Mouse (Mus musculus) limb, embryonic 14.5 days (tissue): ENCODE results near the gene Dmrt2. TPM values are rescaled to one million over a fixed set of nuclear protein-coding genes. Genes with fewer than 3 reads are reported as not detected.
A peak's percentile ranks its signal among the peaks of the same experiment; 100 is the strongest.

Source experiments
- ATAC-seq: fragments of 200-750 bp; cut with Nextera tagmentation; 2 replicates; pipeline ENCODE4 v1.8.0; 2017; ENCODE audit warnings: low read depth, moderate number of reproducible peaks, moderate TSS enrichment; ENCODE audit not compliant: low FRiP score
- DNase-seq: peaks from one replicate; pipeline ENCODE4 v3.0.0-alpha.2; 2015; ENCODE audit warnings: low spot score
- H3K27ac ChIP-seq: fragments of 300-500 bp; sonication (generic); replicated peaks from 2 replicates; pipeline ENCODE4 v1.5.1; 2014; ENCODE audit warnings: low read depth, mild to moderate bottlenecking, low read length, moderate library complexity, mixed read lengths
- H3K27me3 ChIP-seq: fragments of 300-500 bp; sonication (generic); 2 replicates; pipeline ENCODE4 v1.6.1; 2014; ENCODE audit warnings: low read length, mixed read lengths; ENCODE audit not compliant: control insufficient read depth, insufficient read depth
- H3K36me3 ChIP-seq: fragments of 300-500 bp; sonication (generic); 2 replicates; pipeline ENCODE4 v1.6.1; 2014; ENCODE audit warnings: mild to moderate bottlenecking, low read length, moderate library complexity, mixed read lengths; ENCODE audit not compliant: control insufficient read depth, insufficient read depth
- H3K4me1 ChIP-seq: fragments of 300-500 bp; sonication (generic); 2 replicates; pipeline ENCODE4 v1.6.1; 2014; ENCODE audit warnings: antibody characterized with exemption, low read length, mixed read lengths; ENCODE audit not compliant: control insufficient read depth, insufficient read depth
- H3K4me2 ChIP-seq: fragments of 300-500 bp; sonication (generic); replicated peaks from 2 replicates; pipeline ENCODE4 v1.6.1; 2014; ENCODE audit warnings: low read depth, mild to moderate bottlenecking, low read length, moderate library complexity; ENCODE audit not compliant: severe bottlenecking
- H3K4me3 ChIP-seq: fragments of 300-500 bp; sonication (generic); replicated peaks from 2 replicates; pipeline ENCODE4 v1.5.1; 2014; ENCODE audit warnings: low read length
- H3K9ac ChIP-seq: fragments of 300-500 bp; sonication (generic); 2 replicates; pipeline ENCODE4 v1.6.1; 2014; ENCODE audit warnings: mild to moderate bottlenecking, low read depth, low read length, moderate library complexity; ENCODE audit not compliant: severe bottlenecking
- H3K9me3 ChIP-seq: fragments of 300-500 bp; sonication (generic); 2 replicates; pipeline ENCODE4 v1.6.1; 2016; ENCODE audit warnings: low read length; ENCODE audit not compliant: control insufficient read depth
- POLR2A ChIP-seq: fragments of 200-500 bp; IDR thresholded peaks from 2 replicates; pipeline ENCODE4 v1.8.0; 2012; ENCODE audit warnings: inconsistent platforms, mild to moderate bottlenecking, moderate library complexity, borderline replicate concordance; ENCODE audit not compliant: insufficient read depth, insufficient read length; ENCODE audit errors: extremely low read depth
- WGBS: fragments of 180-500 bp; shearing (Covaris S2); extraction: QIAGEN DNeasy Blood & Tissue Kit; methylation state at CpG from one replicate; pipeline ENCODE4 v1.1.7; 2014; 5-methylcytosine and 5-hydroxymethylcytosine counted together
- polyA plus RNA-seq, 2 experiments: library from polyadenylated mRNA; depleted of rRNA in 1 of 2; stranded (reverse) in 1 of 2; unstranded in 1 of 2; fragments of >200 nt; fragmentation: Nextera tagmentation in 1 of 2; extraction: Ambion mirVana in 1 of 2; gene quantifications; 2 replicates each; pipeline versions ENCODE4 v1.2.1 to v1.2.3; 2012 to 2014

The Dmrt2 gene
- 32.6 and 35.7 TPM in 2 replicates for polyA plus RNA-seq (2012; rRNA removed)
- 22.6 and 27.1 TPM in 2 replicates for polyA plus RNA-seq (2014; fragmentation: Nextera tagmentation; extraction: Ambion mirVana)

DNA sequence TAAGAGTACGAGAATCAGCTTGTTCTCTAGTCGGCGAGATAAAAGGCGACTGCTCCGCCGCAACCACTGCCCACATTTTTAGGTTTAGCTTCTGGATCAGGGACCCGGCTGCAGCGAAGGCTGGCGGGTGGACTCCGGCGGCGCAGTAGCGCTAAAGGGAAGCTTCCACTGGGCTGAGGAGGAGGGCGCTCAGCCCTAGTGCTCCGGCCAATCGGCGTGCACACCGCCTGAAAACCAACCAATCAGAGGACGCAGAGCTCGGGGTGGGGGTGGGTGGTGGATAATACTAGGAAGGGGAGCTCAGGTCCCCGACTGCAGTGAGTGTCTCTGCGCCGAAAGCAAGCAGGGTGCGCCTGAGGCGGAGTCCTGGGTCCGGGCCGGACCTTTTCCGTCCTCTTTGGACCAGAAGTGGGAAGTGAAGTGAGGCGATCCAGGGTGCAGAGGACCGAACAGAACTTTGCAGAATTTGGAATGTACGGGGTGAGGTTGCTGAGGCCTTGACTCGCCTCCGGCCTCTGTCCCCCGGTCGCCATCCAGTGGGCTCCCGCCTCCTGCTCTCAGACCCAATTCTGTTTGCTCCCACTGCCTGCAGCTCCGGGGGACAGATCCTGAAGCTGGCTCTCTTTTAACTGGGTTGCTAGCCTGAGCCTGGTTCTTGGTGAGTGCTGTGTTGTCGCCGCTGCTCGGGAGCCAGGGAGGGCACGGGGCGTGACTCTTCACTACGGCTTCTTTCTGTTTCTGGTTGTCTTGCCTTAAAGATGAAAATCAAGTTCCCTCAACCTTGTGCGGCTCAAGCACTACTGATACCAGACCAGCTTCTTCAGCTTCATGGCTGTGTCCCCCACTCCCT lies at the start of gene Dmrt2:
TSS of gene Dmrt2 (plus strand) at position 311 of the 850 bp plus-strand sequence.
- peaks cover 93% of the 10 kb centered on the region for H3K27me3 ChIP-seq
- H3K9me3 ChIP-seq, result no peaks in the 10 kb centered on the region
- under 1% methylated on average over 44 of the region's 44 CpGs for whole genome bisulfite sequencing
- DNase-seq, result peak; percentile 91
- H3K9ac ChIP-seq, result peak within 1 kb of the TSS; percentile 61
- ATAC-seq, result peak; percentile 96
- peak within 1 kb of the TSS; percentile 53 for H3K4me3 ChIP-seq
- no peaks in the 10 kb centered on the region for H3K36me3 ChIP-seq
- H3K4me2 ChIP-seq, result peak within 1 kb of the TSS; percentile 70
- H3K27ac ChIP-seq, result no peak within 1 kb of the TSS
- TF ChIP-seq POLR2A, result peak; percentile 50; the same call in 1 of the 2 replicates
- peaks cover 12% of the 10 kb centered on the region; the same call in 1 of the 2 replicates for H3K4me1 ChIP-seq

- Histone ChIP-seq H3K4me3 (no peak overlapping the region), H3K9ac (no peak overlapping the region), H3K9me3 (no peaks in the 10 kb centered on the region), H3K4me2 (no peak overlapping the region), H3K4me1 (no peaks in the 10 kb centered on the region), H3K27me3 (peaks cover 37% of the 10 kb centered on the region), H3K27ac (no peak overlapping the region), H3K36me3 (no peaks in the 10 kb centered on the region)
- DNase-seq (peak; percentile 61), ATAC-seq (no peak)
- TF ChIP-seq POLR2A, result no peak
- 14% methylated on average over 9 of the region's 9 CpGs for WGBS
These were observed 43.7 kb upstream of the Dmrt2 start for GRCm38 (mm10) chr19:25628490-25628889.

DNA sequence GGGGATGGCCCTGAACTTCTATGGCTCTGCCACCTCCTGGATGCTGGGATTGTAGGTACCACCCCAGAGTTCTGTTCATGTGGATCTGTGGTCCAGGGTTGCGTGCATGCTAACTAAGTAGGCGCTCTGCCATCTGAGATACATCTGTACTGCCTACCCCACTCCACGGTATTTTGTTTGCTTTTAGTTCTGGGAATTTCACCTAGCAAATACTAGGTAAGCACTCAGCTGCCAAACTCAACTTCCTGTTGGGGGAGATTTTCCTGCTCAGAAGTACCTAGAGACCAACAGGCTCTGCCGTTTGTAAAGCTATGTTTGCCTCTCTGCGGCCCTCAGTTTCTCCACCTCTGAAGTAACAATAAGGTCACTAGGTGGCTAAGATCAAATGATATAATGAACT lies 37.1 kb upstream of the Dmrt2 start:
- Histone ChIP-seq H3K4me1 (no peaks in the 10 kb centered on the region), H3K4me2 (no peak overlapping the region), H3K27ac (no peak overlapping the region), H3K9ac (no peak overlapping the region), H3K9me3 (no peaks in the 10 kb centered on the region), H3K4me3 (no peak overlapping the region), H3K36me3 (no peaks in the 10 kb centered on the region), H3K27me3 (no peaks in the 10 kb centered on the region)
- WGBS, result 82% methylated on average over 5 of the region's 5 CpGs
- no peak for TF ChIP-seq POLR2A
- no peak for ATAC-seq
- DNase-seq, result no peak

- TF ChIP-seq POLR2A, result peak; percentile 58; the same call in 1 of the 2 replicates
- 14% methylated on average over 22 of the region's 22 CpGs for WGBS
- peak; percentile 66; the same call in 1 of the 2 replicates for ATAC-seq
These were observed 36.5 kb upstream of the Dmrt2 start for GRCm38 (mm10) chr19:25635622-25636244.

DNA sequence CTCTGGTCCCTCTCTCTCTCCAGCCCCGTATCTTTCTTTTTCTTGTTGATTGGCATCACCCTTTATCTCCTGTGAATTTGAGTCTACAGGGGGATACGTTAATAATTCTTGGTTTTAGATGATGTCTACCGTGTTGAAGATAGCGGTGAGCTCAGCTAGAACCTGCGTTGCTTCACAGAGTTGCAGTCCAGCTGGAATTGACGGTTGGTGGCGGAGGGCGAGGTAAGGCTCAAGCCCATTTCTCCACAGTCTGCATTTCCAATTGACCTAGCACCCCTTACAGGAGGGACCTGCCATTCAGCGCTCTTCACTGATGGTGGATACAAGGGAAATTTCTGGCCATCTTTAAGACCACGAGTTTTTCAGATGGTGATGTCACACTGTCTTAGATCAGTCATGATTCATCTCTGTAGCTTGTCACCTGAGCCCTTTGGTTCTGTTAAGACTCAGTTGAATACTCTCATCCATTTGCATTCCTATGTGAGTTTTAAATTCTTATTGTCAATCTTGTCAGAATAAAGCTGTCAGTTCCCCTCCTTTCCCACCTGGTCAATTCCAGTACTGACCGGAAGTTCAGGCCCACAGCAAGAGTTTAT lies 33.3 kb upstream of the Dmrt2 start:
- H3K27me3 ChIP-seq, result no peaks in the 10 kb centered on the region
- WGBS, result 77% methylated on average over 11 of the region's 11 CpGs
- no peak overlapping the region for H3K9ac ChIP-seq
- no peak overlapping the region for H3K4me2 ChIP-seq
- H3K36me3 ChIP-seq, result no peaks in the 10 kb centered on the region
- H3K4me1 ChIP-seq, result no peaks in the 10 kb centered on the region
- no peak overlapping the region for H3K27ac ChIP-seq
- H3K4me3 ChIP-seq, result no peak overlapping the region
- H3K9me3 ChIP-seq, result no peaks in the 10 kb centered on the region
- no peak for DNase-seq
- no peak for ATAC-seq
- no peak for TF ChIP-seq POLR2A

More at GRCm38 (mm10) chr19:25635622-25636244, 36.5 kb upstream of the Dmrt2 start:
- no peaks in the 10 kb centered on the region for H3K36me3 ChIP-seq
- DNase-seq, result peak; percentile 84
- H3K27me3 ChIP-seq, result no peaks in the 10 kb centered on the region
- peak overlapping the region; percentile 51 for H3K4me2 ChIP-seq
- H3K4me3 ChIP-seq, result peak overlapping the region; percentile 34
- no peaks in the 10 kb centered on the region for H3K9me3 ChIP-seq
- H3K27ac ChIP-seq, result no peak overlapping the region
- H3K9ac ChIP-seq, result peak overlapping the region; percentile 52
- H3K4me1 ChIP-seq, result no peaks in the 10 kb centered on the region
